Mouse (Mus musculus) kidney, adult 2 months (tissue): ENCODE measurements around the gene Maff. TPM values are rescaled to one million over a fixed set of nuclear protein-coding genes. Genes with fewer than 3 reads are reported as not detected.

Source experiments
- DNase-seq: peaks from one replicate; pipeline ENCODE4 v3.0.0; 2021
- H3K27ac ChIP-seq: fragments of 200-500 bp; 2 replicates; pipeline ENCODE4 v1.5.1; 2012; ENCODE audit warnings: low read depth, low read length, control low read depth, inconsistent platforms; ENCODE audit not compliant: insufficient read depth
- H3K27me3 ChIP-seq: fragments of 200-500 bp; replicated peaks from 2 replicates; pipeline ENCODE4 v1.6.1; 2012; ENCODE audit warnings: mild to moderate bottlenecking, moderate library complexity, low read length, inconsistent platforms; ENCODE audit not compliant: control insufficient read depth, insufficient read depth
- H3K36me3 ChIP-seq: fragments of 200-500 bp; 2 replicates; pipeline ENCODE4 v1.6.1; 2012; ENCODE audit warnings: mild to moderate bottlenecking, moderate library complexity, low read length, inconsistent platforms; ENCODE audit not compliant: control insufficient read depth, insufficient read depth
- H3K4me1 ChIP-seq: fragments of 200-500 bp; 2 replicates; pipeline ENCODE4 v1.6.1; 2011; ENCODE audit warnings: low read length; ENCODE audit not compliant: control insufficient read depth, insufficient read depth
- H3K4me3 ChIP-seq: fragments of 200-500 bp; 2 replicates; pipeline ENCODE4 v1.5.1; 2011; ENCODE audit warnings: mild to moderate bottlenecking, low read depth, low read length, control low read depth; ENCODE audit not compliant: insufficient read depth
- CTCF ChIP-seq: fragments of 200-500 bp; conservative IDR thresholded peaks from 2 replicates; pipeline ENCODE4 v1.5.1; 2011; ENCODE audit warnings: low read depth, mild to moderate bottlenecking, control low read depth, low read length, moderate library complexity, mixed read lengths; ENCODE audit not compliant: insufficient read depth, insufficient read length
- POLR2A ChIP-seq: fragments of 200-500 bp; IDR thresholded peaks from one replicate; pipeline ENCODE4 v1.6.1; 2011; ENCODE audit warnings: low read depth, low read length, control low read depth
- WGBS: fragments of 180-500 bp; shearing (Covaris S2); methylation state at CpG from one replicate; pipeline ENCODE4 v1.1.7; 2018; 5-methylcytosine and 5-hydroxymethylcytosine counted together
- polyA plus RNA-seq: library from polyadenylated mRNA; depleted of rRNA; stranded (reverse); fragments of >200 nt; gene quantifications from 2 replicates; pipeline ENCODE4 v1.2.3, GENCODE M21; 2012; rRNA removed

The Maff gene
- 1.2 and 1.3 TPM in 2 replicates for polyA plus RNA-seq

- Histone ChIP-seq H3K36me3 (no peaks in the 10 kb centered on the region), H3K4me3 (peak within 1 kb of the TSS; percentile 65), H3K27me3 (no peaks in the 10 kb centered on the region), H3K27ac (no peak within 1 kb of the TSS), H3K4me1 (peaks cover 7% of the 10 kb centered on the region)
- no peak for DNase-seq
- TF ChIP-seq CTCF (no peak), POLR2A (no peak)
- WGBS: 75% methylated on average over 8 of the region's 8 CpGs
Measured at GRCm38 (mm10) chr15:79346051-79346793, at the start of gene Maff. Gene Maff, plus strand, starts transcription at chr15:79346621.

DNA sequence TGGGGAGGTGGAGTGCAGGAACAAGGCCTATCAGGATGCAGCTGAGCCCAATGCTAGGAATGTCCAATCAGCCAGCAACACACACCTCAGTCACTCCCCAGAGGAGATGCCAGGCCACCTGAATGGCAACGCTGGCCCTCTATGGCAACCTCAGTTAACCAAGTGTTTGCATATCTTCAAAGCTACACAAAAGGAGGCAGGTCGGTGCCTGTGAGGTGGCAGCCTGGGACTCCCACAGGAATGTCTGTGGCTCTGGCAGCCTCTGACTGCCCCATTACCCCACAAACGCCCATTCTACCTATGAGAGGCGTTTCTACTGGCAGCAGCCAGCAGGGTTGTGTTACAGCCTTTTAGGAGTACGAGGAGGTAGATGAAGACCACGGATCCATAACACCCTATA lies 47.9 kb upstream of the Maff start:
- DNase-seq: no peak
- Histone ChIP-seq H3K27me3 (no peaks in the 10 kb centered on the region), H3K4me1 (no peaks in the 10 kb centered on the region), H3K27ac (no peak overlapping the region), H3K4me3 (no peak overlapping the region), H3K36me3 (no peaks in the 10 kb centered on the region)
- 91% methylated on average over 6 of the region's 6 CpGs for WGBS
- TF ChIP-seq POLR2A: no peak
- no peak for TF ChIP-seq CTCF

DNA sequence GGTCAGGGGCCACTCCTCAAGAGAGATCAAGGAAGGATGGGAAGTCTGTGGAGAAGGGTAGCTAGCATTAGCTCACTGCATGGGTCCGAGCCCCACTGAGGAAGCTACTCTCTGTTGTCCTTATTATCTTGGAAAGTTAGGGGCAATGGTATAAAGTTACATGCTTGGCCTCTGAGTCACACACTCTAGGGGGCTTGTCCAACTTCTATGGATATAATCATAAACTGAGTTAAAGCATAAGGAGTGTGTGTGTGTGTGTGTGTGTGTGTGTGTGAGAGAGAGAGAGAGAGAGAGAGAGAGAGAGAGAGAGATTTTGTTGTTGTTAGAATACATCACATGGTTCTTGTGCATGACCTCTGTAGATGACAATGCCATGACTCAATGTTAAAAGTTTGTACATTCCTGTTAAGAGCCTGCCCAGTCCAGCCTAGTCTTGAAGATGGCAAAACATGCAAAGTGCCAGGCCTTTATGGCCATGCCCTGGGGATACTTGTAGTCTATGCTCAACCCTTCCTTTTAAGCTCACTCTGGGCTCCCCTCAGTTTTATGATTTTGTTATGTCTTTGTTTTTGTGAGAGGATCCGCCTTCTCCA lies 46.8 kb upstream of the Maff start:
- H3K27me3 ChIP-seq: no peaks in the 10 kb centered on the region
- no peaks in the 10 kb centered on the region for H3K36me3 ChIP-seq
- H3K4me1 ChIP-seq: no peaks in the 10 kb centered on the region
- peak; percentile 12 for DNase-seq
- no peak overlapping the region for H3K27ac ChIP-seq
- H3K4me3 ChIP-seq: no peak overlapping the region
- 86% methylated on average over 2 of the region's 2 CpGs for WGBS
- TF ChIP-seq POLR2A (no peak), CTCF (no peak)

GRCm38 (mm10) chr15:79303725-79304124 lies 42.7 kb upstream of the Maff start:
- WGBS: 89% methylated on average over 8 of the region's 8 CpGs
- no peak overlapping the region for H3K4me3 ChIP-seq

DNA sequence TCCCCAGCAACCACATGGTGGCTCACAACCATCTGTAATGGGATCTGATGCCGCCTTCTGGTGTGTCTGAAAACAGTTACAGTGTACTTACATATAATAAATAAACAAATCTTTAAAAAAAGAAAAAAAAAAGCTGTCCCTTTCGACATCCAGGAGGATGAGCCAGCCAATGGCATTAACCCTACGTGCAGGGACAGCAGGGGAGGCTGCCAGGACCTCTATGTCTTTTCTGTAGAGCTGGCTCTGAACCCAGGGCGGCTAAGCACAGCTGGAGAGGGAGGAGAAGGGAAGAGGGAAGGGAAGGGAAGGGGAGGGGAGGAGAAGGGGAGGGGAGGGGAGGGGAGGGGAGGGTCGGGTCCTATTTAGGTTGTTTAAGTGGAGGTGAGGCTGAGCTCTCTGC lies 41.6 kb upstream of the Maff start:
- no peak for TF ChIP-seq CTCF
- TF ChIP-seq POLR2A: no peak
- no peak overlapping the region for H3K4me3 ChIP-seq
- H3K36me3 ChIP-seq: no peaks in the 10 kb centered on the region
- no peaks in the 10 kb centered on the region for H3K4me1 ChIP-seq
- 83% methylated on average over 4 of the region's 5 CpGs for WGBS
- no peaks in the 10 kb centered on the region for H3K27me3 ChIP-seq
- no peak overlapping the region for H3K27ac ChIP-seq
- DNase-seq: no peak

More at GRCm38 (mm10) chr15:79303725-79304124, 42.7 kb upstream of the Maff start:
- TF ChIP-seq CTCF (no peak), POLR2A (no peak)
- no peak for DNase-seq
- H3K27me3 ChIP-seq: no peaks in the 10 kb centered on the region
- no peaks in the 10 kb centered on the region for H3K36me3 ChIP-seq
- no peak overlapping the region for H3K27ac ChIP-seq
- H3K4me1 ChIP-seq: no peaks in the 10 kb centered on the region

GRCm38 (mm10) chr15:79306043-79306637 lies 40.3 kb upstream of the Maff start:
- H3K36me3 ChIP-seq: peaks cover 2% of the 10 kb centered on the region; the same call in 1 of the 2 replicates
- DNase-seq: no peak
- H3K4me1 ChIP-seq: no peaks in the 10 kb centered on the region
- TF ChIP-seq CTCF (no peak), POLR2A (no peak)
- no peak overlapping the region for H3K27ac ChIP-seq
- H3K4me3 ChIP-seq: no peak overlapping the region
- no peaks in the 10 kb centered on the region for H3K27me3 ChIP-seq
- 81% methylated on average over 23 of the region's 23 CpGs for WGBS

GRCm38 (mm10) chr15:79307861-79308260 lies 38.6 kb upstream of the Maff start:
- no peak for DNase-seq
- TF ChIP-seq CTCF: no peak
- no peak for TF ChIP-seq POLR2A
- no peak overlapping the region for H3K4me3 ChIP-seq
- H3K27me3 ChIP-seq: no peaks in the 10 kb centered on the region
- no peak overlapping the region for H3K27ac ChIP-seq
- no peaks in the 10 kb centered on the region for H3K4me1 ChIP-seq
- 74% methylated on average over 4 of the region's 4 CpGs for WGBS
- peaks cover 2% of the 10 kb centered on the region; the same call in 1 of the 2 replicates for H3K36me3 ChIP-seq
